Mouse (Mus musculus): ENCODE measurements around the gene Cdk2ap2. TPM values are rescaled to one million over a fixed set of nuclear protein-coding genes. Genes with fewer than 3 reads are reported as not detected.
"Not testable (repeated sequence)": the region's sequence is repeated elsewhere in the genome, so short reads cannot be mapped to it uniquely, and the experiment has no call there.

Gene Cdk2ap2
- 100 to 1,000 TPM; 109 to 132 TPM for total RNA-seq (2021)
- long read RNA-seq, experiment 1, transcript Cdk2ap2-202 (4 exons, 1,089 nt): minor isoform, 10 of 170 reads
- long read RNA-seq, experiment 1, transcript Cdk2ap2-201 (4 exons, 1,080 nt): major isoform, 138 of 170 reads
- long read RNA-seq, experiment 1, partial matches to known transcripts: 8 of 170 reads
- long read RNA-seq, experiment 1, other reads (novel, unspliced or antisense): 10 of 170 reads
- long read RNA-seq, experiment 2, transcript Cdk2ap2-202 (4 exons, 1,089 nt): minor isoform, 6 of 95 reads
- long read RNA-seq, experiment 2, transcript Cdk2ap2-201 (4 exons, 1,080 nt): major isoform, 75 of 95 reads
- long read RNA-seq, experiment 2, partial matches to known transcripts: 5 of 95 reads
- long read RNA-seq, experiment 2, other reads (novel, unspliced or antisense): 4 of 95 reads

DNA sequence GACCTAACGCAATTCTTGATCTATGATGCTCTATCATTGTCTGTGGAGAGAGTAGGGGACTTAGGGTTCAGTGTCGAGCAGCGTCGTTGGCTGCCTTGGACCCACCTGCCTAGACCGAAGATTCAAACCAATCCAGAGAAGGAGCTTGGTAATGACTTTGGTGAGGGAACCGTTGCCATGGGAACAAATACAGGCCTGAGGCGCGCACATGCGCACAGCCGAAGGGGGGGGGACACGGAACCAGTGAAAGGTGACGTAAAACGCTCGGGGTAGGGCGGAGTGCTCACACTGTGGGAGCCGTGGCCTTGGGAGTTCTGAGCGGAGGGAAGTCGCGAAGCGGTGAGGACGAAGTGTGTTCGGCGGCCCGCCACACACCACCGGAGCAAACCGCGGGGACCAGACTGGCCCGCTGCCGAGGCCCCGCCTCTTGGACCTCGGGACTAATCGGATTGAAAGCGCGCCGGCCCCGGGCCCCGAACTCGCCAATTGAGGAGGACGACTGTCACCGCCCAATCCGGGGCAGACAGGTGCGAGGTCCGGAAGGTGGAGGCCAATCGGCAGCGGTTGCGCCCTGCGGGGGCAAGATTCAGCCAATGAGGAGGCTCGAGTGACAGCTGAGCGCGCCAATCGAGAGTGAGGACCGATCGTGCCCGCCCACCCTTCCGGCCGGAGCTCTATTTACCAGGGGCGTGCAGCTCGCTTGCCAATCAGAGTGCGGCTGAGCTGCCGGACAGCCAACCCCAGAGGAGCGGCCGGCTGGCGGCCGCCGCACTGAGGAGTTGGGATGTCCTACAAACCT is at the start of gene Cdk2ap2:
Cdk2ap2 (plus strand) TSS at position 541 of the 799 bp plus-strand sequence.
- DNase-seq: peak; percentile 99

- DNase-seq: peak; percentile 89 to 90
These were observed 49.1 kb upstream of the Cdk2ap2 start for GRCm38 (mm10) chr19:4047859-4048258.

- DNase-seq: not testable (repeated sequence)
These were observed 47.9 kb upstream of the Cdk2ap2 start for GRCm38 (mm10) chr19:4049069-4049468.

DNA sequence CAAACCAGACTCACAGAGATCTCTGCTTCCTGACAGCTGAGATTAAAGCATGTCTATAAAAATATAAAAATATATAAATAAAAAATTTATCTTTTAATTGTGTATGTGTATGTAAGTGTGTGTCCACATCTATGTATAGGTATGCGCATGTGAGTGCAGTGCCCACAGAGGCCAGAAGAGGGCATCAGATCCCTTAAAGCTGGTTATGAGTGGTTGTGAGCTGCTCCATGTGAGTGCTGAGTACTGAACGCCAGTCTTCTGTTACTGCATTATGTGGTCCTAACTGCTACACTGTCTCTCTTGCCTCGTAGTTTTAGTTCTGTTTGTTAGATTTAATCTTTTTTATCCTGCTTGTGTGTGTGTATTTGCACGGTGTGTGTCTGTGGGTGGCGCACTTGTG is 46.0 kb upstream of the Cdk2ap2 start:
- DNase-seq: no peak

DNA sequence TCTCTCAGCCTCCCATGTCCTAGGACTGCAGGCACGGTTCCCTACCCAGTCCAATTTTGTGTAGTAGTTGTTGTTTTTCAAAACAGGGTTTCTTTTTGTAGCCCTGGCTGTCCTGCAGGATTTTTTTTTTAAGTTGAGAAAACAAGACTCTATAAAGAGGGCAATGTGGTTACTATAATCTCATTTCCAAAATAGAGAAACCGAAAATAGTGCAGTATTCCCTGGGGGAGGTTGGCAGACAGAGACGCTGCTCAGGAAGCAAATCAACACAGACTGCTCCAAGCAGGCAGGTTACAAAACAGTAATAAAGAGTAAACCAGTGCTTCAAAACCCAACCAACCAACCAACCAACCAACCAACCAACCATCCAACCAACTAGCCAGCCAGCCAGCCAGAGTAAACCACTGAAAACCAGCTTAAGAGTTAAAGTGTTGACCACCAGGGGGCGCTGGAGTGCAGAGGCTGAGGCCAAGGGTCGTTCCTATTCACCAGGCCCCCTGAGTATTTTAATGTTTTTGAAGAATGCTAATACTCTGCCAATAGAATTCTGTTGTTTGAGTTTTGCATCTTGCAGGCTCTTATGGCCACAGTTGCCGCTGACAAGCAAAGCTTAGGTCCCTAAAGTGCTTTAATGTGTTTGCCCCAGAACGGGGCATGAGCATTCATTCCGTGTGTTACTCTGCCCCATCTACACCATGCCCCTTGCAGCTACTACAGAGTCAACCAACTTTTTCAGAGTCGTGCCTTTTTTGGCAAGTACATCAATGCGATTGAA is 45.1 kb upstream of the Cdk2ap2 start:
- peak; percentile 71 to 77 for DNase-seq

DNA sequence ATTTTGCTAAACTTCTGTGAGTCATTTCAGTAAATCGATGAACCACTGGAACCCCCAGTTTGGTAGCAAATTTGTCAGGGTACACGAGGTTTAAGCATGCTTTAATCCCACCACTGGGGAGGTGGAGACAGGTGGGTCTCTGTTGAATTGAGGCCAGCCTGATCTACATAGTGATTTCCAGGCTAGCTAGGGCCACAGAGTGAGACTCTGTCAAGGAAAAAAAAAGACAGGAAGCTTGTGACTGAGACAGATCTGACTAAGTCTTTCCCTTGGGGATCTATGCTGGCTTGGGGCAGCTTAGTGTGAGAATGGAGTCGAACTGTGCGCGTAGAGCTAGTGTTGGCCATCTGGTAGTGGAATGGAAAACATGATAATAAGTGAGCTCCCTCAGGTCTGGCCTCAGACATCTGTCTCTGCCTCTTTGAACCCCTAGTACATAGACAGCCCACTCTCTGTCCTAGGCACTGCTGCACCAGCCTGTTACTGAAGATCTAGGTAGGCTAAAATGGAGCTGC is 44.4 kb upstream of the Cdk2ap2 start:
- no peak for DNase-seq

GRCm38 (mm10) chr19:4054613-4055012 is 42.4 kb upstream of the Cdk2ap2 start:
- DNase-seq: no peak

GRCm38 (mm10) chr19:4055216-4055946 is 41.6 kb upstream of the Cdk2ap2 start:
- DNase-seq: no peak

GRCm38 (mm10) chr19:4055947-4056693 is 40.9 kb upstream of the Cdk2ap2 start:
- DNase-seq: no peak

GRCm38 (mm10) chr19:4056727-4057126 is 40.3 kb upstream of the Cdk2ap2 start:
- DNase-seq: no peak

DNA sequence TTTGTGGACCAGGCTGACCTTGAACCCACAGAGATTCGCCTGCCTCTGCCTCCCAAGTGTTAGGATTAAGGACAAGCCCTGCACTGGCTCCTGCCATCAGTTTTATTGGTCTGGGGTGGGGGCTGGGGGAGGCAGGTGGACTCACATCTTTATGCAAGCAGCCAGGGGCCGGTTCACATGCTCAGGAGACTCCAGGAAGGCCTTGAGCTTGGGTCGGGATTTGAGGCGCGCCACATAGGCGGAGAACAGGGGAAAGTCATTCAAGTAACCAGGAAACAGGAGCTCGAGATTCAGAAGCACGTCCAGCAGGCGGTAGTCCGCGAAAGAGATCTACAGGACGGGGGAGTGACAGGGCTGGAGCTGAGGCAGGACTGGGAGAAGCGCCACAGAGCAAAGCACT is 39.6 kb upstream of the Cdk2ap2 start:
- no peak for DNase-seq

- DNase-seq: no peak
These were observed 39.0 kb upstream of the Cdk2ap2 start for GRCm38 (mm10) chr19:4057962-4058361.

DNA sequence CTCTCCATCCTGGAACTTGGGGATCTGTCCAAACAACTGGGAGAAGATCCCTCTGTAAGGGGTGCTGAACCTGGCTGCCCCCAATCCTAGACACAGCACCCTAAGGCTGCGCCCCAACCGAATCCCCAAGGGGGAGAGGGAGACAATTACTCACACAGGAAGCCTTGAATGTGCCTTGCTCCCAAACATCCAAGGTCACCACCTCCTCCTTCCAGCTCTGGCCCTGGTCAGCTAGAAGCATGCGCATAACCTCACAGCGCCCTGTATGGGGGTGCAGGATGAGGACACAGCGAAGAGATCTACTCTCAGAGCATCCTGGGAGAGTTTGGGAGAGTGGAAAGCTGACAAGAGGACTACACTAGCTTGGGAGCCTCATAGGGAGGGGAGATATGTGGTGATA is 38.4 kb upstream of the Cdk2ap2 start:
- DNase-seq: peak; percentile 54 to 67

- no peak for DNase-seq
These were observed 37.8 kb upstream of the Cdk2ap2 start, which contains the start of gene Gstp3 for GRCm38 (mm10) chr19:4059069-4059740. Gene Gstp3 (minus strand): TSS chr19:4059569.

DNA sequence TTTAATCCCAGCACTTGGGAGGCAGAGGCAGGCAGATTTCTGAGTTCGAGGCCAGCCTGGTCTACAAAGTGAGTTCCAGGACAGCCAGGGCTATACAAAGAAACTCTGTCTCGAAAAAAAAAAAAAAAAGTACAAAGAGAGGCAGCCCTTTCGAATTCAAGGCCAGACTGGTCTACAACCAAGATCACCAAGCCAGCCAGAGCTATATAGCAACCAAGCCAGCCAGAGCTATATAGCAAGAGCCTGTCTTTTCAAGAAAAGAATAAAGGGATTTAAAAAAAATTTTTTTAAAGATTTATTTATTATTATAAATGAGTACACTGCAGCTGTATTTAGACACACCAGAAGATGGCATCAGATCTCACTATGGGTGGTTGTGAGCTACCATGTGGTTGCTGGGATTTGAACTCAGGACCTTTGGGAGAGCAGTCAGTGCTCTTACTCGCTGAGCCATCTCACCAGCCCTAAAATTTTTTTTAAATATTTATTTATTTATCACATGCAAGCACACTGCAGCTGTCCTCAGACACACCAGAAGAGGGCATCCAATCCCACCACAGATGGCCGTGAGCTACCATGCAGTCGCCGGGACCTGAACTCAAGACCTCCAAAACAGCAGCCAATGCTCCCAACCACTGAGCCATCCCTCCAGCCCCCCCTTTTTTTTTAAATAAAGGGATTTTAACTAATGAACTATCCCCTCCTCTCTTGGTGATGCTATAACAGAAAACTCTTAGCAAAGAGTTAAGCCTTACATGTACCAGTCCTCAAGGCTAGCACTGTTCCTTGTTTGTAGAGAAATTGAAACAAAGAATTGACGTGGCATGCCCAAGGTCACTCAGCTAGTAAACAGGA is 36.7 kb upstream of the Cdk2ap2 start:
- DNase-seq: not testable (repeated sequence)

GRCm38 (mm10) chr19:4060899-4061465 is 36.0 kb upstream of the Cdk2ap2 start:
- no peak for DNase-seq

DNA sequence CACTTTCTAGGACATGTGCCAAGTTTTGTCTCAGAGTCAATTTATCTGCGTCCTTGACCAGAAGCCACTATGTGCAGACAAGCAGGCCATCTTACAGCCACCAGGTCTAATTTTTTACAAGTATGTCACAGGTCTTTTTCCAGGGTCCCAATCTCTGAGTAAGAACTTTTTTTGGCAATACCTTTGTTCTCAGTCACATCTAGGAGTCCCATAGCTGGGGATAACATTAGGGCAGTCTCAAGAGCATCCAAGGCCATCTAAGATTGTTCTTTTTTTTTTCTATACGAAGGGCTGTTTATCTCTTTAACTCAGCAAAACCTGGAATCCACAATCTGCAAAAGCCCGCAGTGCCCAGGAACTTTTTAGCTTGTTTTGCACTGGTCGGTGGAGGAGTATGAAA is 33.6 kb upstream of the Cdk2ap2 start:
- not testable (repeated sequence) for DNase-seq

DNA sequence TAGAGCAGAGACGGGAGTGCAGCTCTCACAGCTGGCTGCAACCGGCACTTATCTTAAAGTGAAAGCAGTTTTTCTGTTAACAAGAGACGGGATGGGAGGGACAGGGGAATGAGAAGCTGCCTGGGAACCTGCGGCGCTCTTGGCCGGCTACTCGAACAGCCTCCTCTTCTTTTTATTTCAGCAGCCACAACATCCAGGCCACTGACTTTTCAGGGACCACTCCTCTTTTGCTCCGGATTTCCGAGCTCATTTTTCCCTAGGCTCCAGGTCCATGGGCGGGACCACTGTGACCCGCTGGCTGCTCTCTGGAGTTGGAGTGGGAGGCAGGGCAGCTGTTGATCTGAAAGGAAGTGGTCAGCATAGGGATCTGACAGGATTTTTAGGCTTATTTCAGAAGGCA is 32.5 kb upstream of the Cdk2ap2 start:
- not testable (repeated sequence) for DNase-seq

DNA sequence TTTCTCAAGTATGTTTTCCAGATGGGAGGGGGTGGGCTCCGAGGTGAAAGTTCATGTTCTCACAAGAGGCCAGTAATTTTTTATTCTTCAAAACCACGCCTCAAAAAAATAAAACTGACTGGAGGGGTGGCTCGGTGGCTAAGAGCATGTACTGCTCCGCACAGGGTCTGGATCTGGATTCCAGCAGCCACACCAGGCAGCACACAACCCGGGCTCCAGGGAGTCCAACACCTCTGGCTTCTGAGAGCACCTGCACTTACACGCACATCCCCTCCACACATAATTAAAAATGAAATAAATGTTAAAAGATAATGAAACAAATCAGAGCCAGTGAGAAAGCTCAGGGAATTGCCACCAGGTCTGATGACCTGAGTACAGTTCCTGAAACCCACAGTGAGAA is 30.7 kb upstream of the Cdk2ap2 start:
- no peak for DNase-seq
